ENCODE assay signal across 22 mouse cellular contexts in the genomic region with DNA sequence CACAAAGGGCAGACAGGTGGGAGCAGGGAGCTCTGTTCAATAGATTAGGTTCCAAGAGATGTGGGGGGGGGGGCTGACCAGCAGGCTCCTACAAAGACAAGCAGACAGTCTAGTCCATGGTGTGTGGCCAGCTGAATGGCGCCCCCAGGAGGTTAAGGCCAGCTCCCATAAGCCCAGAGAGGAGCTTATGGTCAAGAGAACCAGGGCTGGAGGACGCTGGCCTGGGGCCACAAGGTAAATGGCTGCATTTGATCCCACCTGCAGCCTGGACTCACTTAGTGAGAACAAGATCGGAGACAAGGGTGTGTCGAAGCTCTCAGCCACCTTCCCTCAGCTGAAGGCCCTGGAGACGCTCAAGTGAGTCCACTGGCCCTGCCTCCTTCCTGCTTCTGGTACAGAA. TPM values are rescaled to one million over a fixed set of nuclear protein-coding genes. Genes with fewer than 3 reads are reported as not detected.
DNase-seq lines count a peak whose midpoint lies in the region; ATAC-seq and TF ChIP-seq lines count a peak whose summit lies in the region.
"Had no signal": no experiment of that assay in that cellular context is flagged by ENCODE, and none has a peak within 500 bp of the region (broad histone marks: within the 10 kb centered on the region; RNA-seq: fewer than 3 reads in every experiment).

No protein-coding gene starts in this region.

- peak; percentile 26 for TF ChIP-seq CTCF in layer of hippocampus, adult 2 months (conservative IDR thresholded peaks at IDR 0.05)

- no peaks in the 10 kb centered on the region for H3K27me3 ChIP-seq in hindbrain, embryonic 10.5 days (ENCODE audit: insufficient read depth, poor library complexity, severe bottlenecking)
- no peaks in the 10 kb centered on the region for H3K27me3 ChIP-seq in hindbrain, embryonic 16.5 days (replicated peaks; ENCODE audit: control insufficient read depth, insufficient read depth, low read length)
- H3K27me3 ChIP-seq: embryonic facial prominence, embryonic 13.5 days; liver, embryonic 15.5 days; stomach, embryonic 15.5 days had no signal

- H3K27ac ChIP-seq in hindbrain, embryonic 10.5 days, result no peak overlapping the region
- H3K27ac ChIP-seq in hindbrain, embryonic 16.5 days (ENCODE audit: low read depth, low read length), result no peak overlapping the region
- no peak overlapping the region for H3K27ac ChIP-seq in layer of hippocampus, adult 2 months
- H3K27ac ChIP-seq: embryonic facial prominence, embryonic 13.5 days; liver, embryonic 15.5 days; stomach, embryonic 15.5 days had no signal

- no peak for ATAC-seq in hindbrain, embryonic 16.5 days
- no peak for ATAC-seq in megakaryocyte-erythroid progenitor cell, adult 5-6 weeks (replicated peaks; ENCODE audit: low FRiP score, low TSS enrichment, poor library complexity, severe bottlenecking)
- ATAC-seq: forebrain, embryonic 16.5 days; inflammation-experienced regulatory T-cells, adult 6 months had no signal

- no peak overlapping the region for H3K4me2 ChIP-seq in hindbrain, embryonic 16.5 days (ENCODE audit: low read length)
- H3K4me2 ChIP-seq: embryonic facial prominence, embryonic 13.5 days; liver, embryonic 15.5 days; stomach, embryonic 15.5 days had no signal

- H3K4me3 ChIP-seq in hindbrain, embryonic 10.5 days, result no peak overlapping the region
- no peak overlapping the region for H3K4me3 ChIP-seq in hindbrain, embryonic 16.5 days (ENCODE audit: low read length)
- no peak overlapping the region for H3K4me3 ChIP-seq in layer of hippocampus, adult 2 months
- H3K4me3 ChIP-seq: embryonic facial prominence, embryonic 13.5 days; liver, embryonic 15.5 days; stomach, embryonic 15.5 days had no signal

- peaks cover 5% of the 10 kb centered on the region for H3K4me1 ChIP-seq in hindbrain, embryonic 10.5 days (replicated peaks)
- no peaks in the 10 kb centered on the region for H3K4me1 ChIP-seq in hindbrain, embryonic 16.5 days (ENCODE audit: control insufficient read depth, insufficient read depth, low read depth, low read length)
- H3K4me1 ChIP-seq: liver, embryonic 15.5 days; stomach, embryonic 15.5 days had no signal

- no peaks in the 10 kb centered on the region for H3K36me3 ChIP-seq in hindbrain, embryonic 10.5 days
- H3K36me3 ChIP-seq in hindbrain, embryonic 16.5 days (ENCODE audit: control insufficient read depth, insufficient read depth, low read length), result no peaks in the 10 kb centered on the region
- H3K36me3 ChIP-seq: embryonic facial prominence, embryonic 13.5 days; liver, embryonic 15.5 days; stomach, embryonic 15.5 days had no signal

- 59% methylated on average over 5 of the region's 5 CpGs for WGBS in hindbrain, embryonic 10.5 days
- WGBS in hindbrain, embryonic 16.5 days, result 50% methylated on average over 4 of the region's 5 CpGs

- H3K9me3 ChIP-seq in hindbrain, embryonic 10.5 days, result no peaks in the 10 kb centered on the region
- no peaks in the 10 kb centered on the region for H3K9me3 ChIP-seq in hindbrain, embryonic 16.5 days (ENCODE audit: control insufficient read depth, low read length)
- H3K9me3 ChIP-seq: embryonic facial prominence, embryonic 13.5 days; liver, embryonic 15.5 days; stomach, embryonic 15.5 days had no signal

- DNase-seq in hindbrain, embryonic 10.5 days (ENCODE audit: low spot score), result peak; percentile 8
- no peak for DNase-seq in layer of hippocampus, adult 2 months (ENCODE audit: low spot score in 2 of 2)
- DNase-seq in layer of hippocampus, adult 9-11 months, result no peak
- peak; percentile 35 to 54 for DNase-seq in spleen, adult 18-20 months
- no peak for DNase-seq in spleen, adult 12 weeks (ENCODE audit: low spot score)
- DNase-seq in frontal cortex, postnatal 36 days (ENCODE audit: low spot score in 2 of 2), result no peak
- DNase-seq: cerebellum, adult 11-12 months; cerebellum, postnatal 36 days; heart, adult 18-20 months; heart, postnatal 4 days; left cerebral cortex, postnatal 4 days; midbrain, embryonic 14.5 days; right cerebral cortex, postnatal 4 days; thymus, adult 2 months had no signal

- H3K9ac ChIP-seq in hindbrain, embryonic 16.5 days (ENCODE audit: low read depth, low read length), result no peak overlapping the region
- H3K9ac ChIP-seq: embryonic facial prominence, embryonic 13.5 days; liver, embryonic 15.5 days; stomach, embryonic 15.5 days had no signal

RNA-seq across cellular contexts. Expression of a gene that starts 24.8 kb away (rescaled TPM):
- 14.9 and 22.1 TPM in 2 replicates for polyA plus RNA-seq in hindbrain, embryonic 10.5 days (2016; fragmentation: Nextera tagmentation; extraction: Ambion mirVana)
- 8.7 and 16.9 TPM in 2 replicates for polyA plus RNA-seq in hindbrain, embryonic 16.5 days (2015; fragmentation: Nextera tagmentation; extraction: Ambion mirVana)
- total RNA-seq in layer of hippocampus, adult 2 months (2021), result 10 to 100 TPM; 61.8 to 63.1 TPM
- total RNA-seq in megakaryocyte-erythroid progenitor cell, adult 5-6 weeks (2014; fragmentation: Nextera tagmentation), result 12.5 and 13.2 TPM in 2 replicates
- 1.8 and 3.2 TPM in 2 replicates for total RNA-seq in megakaryocyte-erythroid progenitor cell, adult 5-6 weeks (2017)

RNA-seq across cellular contexts. Expression of a gene that starts 27.1 kb away (rescaled TPM):
- polyA plus RNA-seq in hindbrain, embryonic 10.5 days (2016; fragmentation: Nextera tagmentation; extraction: Ambion mirVana), result 34.5 and 35.0 TPM in 2 replicates
- polyA plus RNA-seq in hindbrain, embryonic 16.5 days (2015; fragmentation: Nextera tagmentation; extraction: Ambion mirVana), result 60.7 and 66.7 TPM in 2 replicates
- total RNA-seq in layer of hippocampus, adult 2 months (2021), result 100 to 1,000 TPM in 1 of 2 experiments, 10 to 100 TPM in 1; 98.8 to 105 TPM
- 13.2 and 20.9 TPM in 2 replicates for total RNA-seq in megakaryocyte-erythroid progenitor cell, adult 5-6 weeks (2014; fragmentation: Nextera tagmentation)
- 6.3 and 13.6 TPM in 2 replicates for total RNA-seq in megakaryocyte-erythroid progenitor cell, adult 5-6 weeks (2017)

RNA-seq across cellular contexts. Expression of a gene that starts 38.2 kb away (rescaled TPM):
- 0.15 and 0.16 TPM in 2 replicates for polyA plus RNA-seq in hindbrain, embryonic 10.5 days (2016; fragmentation: Nextera tagmentation; extraction: Ambion mirVana)
- 0.46 and 0.54 TPM in 2 replicates for polyA plus RNA-seq in hindbrain, embryonic 16.5 days (2015; fragmentation: Nextera tagmentation; extraction: Ambion mirVana)
- total RNA-seq in layer of hippocampus, adult 2 months (2021), result under 1 TPM in 1 of 2 experiments, not detected in 1; 0.27 TPM
- total RNA-seq in megakaryocyte-erythroid progenitor cell, adult 5-6 weeks (2014; fragmentation: Nextera tagmentation), result 1.8 TPM in 1 of 2 replicates, not detected in the other
- 0.70 and 1.3 TPM in 2 replicates for total RNA-seq in megakaryocyte-erythroid progenitor cell, adult 5-6 weeks (2017)
- polyA plus RNA-seq: C2C12 had no signal

Comparison
In these comparisons a context has a peak if more than half of its experiments do, and no peak if none do; other contexts are left out.
1. DNase-seq: peak in hindbrain, embryonic 10.5 days (single experiment) and spleen, adult 18-20 months (2 of 2); none in layer of hippocampus, adult 2 months (0 of 2), layer of hippocampus, adult 9-11 months (single experiment), spleen, adult 12 weeks (single experiment) and frontal cortex, postnatal 36 days (0 of 2).
2. RNA of a gene that starts 24.8 kb away (total RNA-seq): 61.8 to 63.1 TPM in layer of hippocampus, adult 2 months; 1.8 to 13.2 TPM in megakaryocyte-erythroid progenitor cell, adult 5-6 weeks; every median in the first group is over 4 times any median in the second.
3. RNA of a gene that starts 27.1 kb away (total RNA-seq): 98.8 to 105 TPM in layer of hippocampus, adult 2 months; 6.3 to 20.9 TPM in megakaryocyte-erythroid progenitor cell, adult 5-6 weeks; every median in the first group is over 4 times any median in the second.